Mouse (Mus musculus) T-cell, adult 66 days (primary cell): ENCODE measurements around the gene Nkain1. TPM values are rescaled to one million over a fixed set of nuclear protein-coding genes. Genes with fewer than 3 reads are reported as not detected.

Experiments used
- total RNA-seq, 2 experiments: library from RNA; stranded (reverse); gene quantifications; 3 replicates in 1 of 2; 4 replicates in 1 of 2; pipeline ENCODE4 v1.2.4; 2023

Nkain1 gene
- total RNA-seq = not detected

GRCm38 (mm10) chr4:130574048-130574413, at the start of gene Nkain1:
TSS of gene Nkain1 (minus strand) at chr4:130574173.

Other genes starting within 250 kb of the Nkain1 start
- gene Zcchc17, start 214.2 kb downstream of the Nkain1 start, total RNA-seq = 10 to 100 TPM; 31.3 to 37.4 TPM
- 10 to 100 TPM; 67.7 to 72.2 TPM for gene Snrnp40, start 214.0 kb downstream of the Nkain1 start, total RNA-seq
- gene Pum1, start 89.1 kb upstream of the Nkain1 start, total RNA-seq = 100 to 1,000 TPM; 153 to 163 TPM
- gene Sdc3, start 218.4 kb upstream of the Nkain1 start, total RNA-seq = 1 to 10 TPM; 4.6 to 5.7 TPM